Mouse (Mus musculus) embryonic fibroblast, embryonic 13.5 days (primary cell): ENCODE measurements at regions not wholly inside any gene's neighbourhood (a gene's known extent, or its start where the extent isn't known, plus 50 kb on each side); places are given as distances from the start of the nearest gene placed in this dataset.

Experiments
- CTCF ChIP-seq: IDR thresholded peaks from 2 replicates; pipeline ENCODE4 v1.5.1; 2011; ENCODE audit warnings: mild to moderate bottlenecking, control low read depth, low read length, moderate library complexity, borderline replicate concordance; ENCODE audit not compliant: insufficient read depth
- POLR2A ChIP-seq: IDR thresholded peaks from 2 replicates; pipeline ENCODE4 v1.6.1; 2011; ENCODE audit warnings: low read depth, mild to moderate bottlenecking, control low read depth, low read length, moderate library complexity

DNA sequence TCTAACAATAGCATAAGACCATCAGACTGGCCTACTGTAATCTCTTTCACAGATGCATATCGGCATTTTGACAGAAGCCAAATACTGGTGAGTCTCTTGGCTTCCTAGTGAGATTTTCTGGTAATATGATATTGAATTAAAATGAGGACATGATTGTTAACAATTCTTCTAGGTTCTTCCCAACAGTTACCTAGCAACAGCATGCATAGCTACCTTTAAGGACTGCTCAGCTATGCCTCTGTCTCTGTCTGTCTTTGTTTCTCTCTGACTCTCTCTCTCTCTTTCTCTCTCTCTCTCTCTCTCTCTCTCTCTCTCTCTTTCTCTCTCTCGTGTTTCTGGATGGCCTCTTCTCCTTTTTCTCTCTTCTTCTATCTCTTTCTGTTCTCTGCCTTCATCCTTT, 634.2 kb downstream of the Tns3 start:
- TF ChIP-seq CTCF (no peak), POLR2A (no peak)
